Mouse (Mus musculus) forebrain, embryonic 11.5 days (tissue): Measurements from ENCODE around the gene Fam189a2. TPM values are rescaled to one million over a fixed set of nuclear protein-coding genes. Genes with fewer than 3 reads are reported as not detected.

Experiments used
- ATAC-seq: fragments of 200-750 bp; cut with Nextera tagmentation; replicated peaks from 2 replicates; pipeline ENCODE4 v1.8.0; 2017; ENCODE audit warnings: moderate TSS enrichment; ENCODE audit not compliant: low FRiP score
- DNase-seq: peaks from one replicate; pipeline ENCODE4 v3.0.0-alpha.2; 2017; ENCODE audit warnings: low spot score
- H3K27ac ChIP-seq: fragments of 300-500 bp; sonication (generic); 2 replicates; pipeline ENCODE4 v1.5.1; 2014; ENCODE audit warnings: low read depth, low read length
- H3K27me3 ChIP-seq: fragments of 300-500 bp; sonication (generic); 2 replicates; pipeline ENCODE4 v1.6.1; 2014; ENCODE audit warnings: mild to moderate bottlenecking, low read length, mixed read lengths; ENCODE audit not compliant: control insufficient read depth, insufficient read depth
- H3K36me3 ChIP-seq: fragments of 300-500 bp; sonication (generic); 2 replicates; pipeline ENCODE4 v1.6.1; 2014; ENCODE audit warnings: mild to moderate bottlenecking, low read length, moderate library complexity, mixed read lengths; ENCODE audit not compliant: control insufficient read depth, insufficient read depth
- H3K4me1 ChIP-seq: fragments of 300-500 bp; sonication (generic); replicated peaks from 2 replicates; pipeline ENCODE4 v1.6.1; 2014; ENCODE audit warnings: low read length, mixed read lengths; ENCODE audit not compliant: control insufficient read depth, insufficient read depth
- H3K4me2 ChIP-seq: fragments of 300-500 bp; sonication (generic); 2 replicates; pipeline ENCODE4 v1.6.1; 2014; ENCODE audit warnings: low read depth, mild to moderate bottlenecking, low read length, moderate library complexity, mixed read lengths; ENCODE audit not compliant: severe bottlenecking
- H3K4me3 ChIP-seq: fragments of 300-500 bp; sonication (generic); 2 replicates; pipeline ENCODE4 v1.5.1; 2014; ENCODE audit warnings: low read depth, low read length
- H3K9ac ChIP-seq: fragments of 300-500 bp; sonication (generic); 2 replicates; pipeline ENCODE4 v1.6.1; 2014; ENCODE audit warnings: low read length
- H3K9me3 ChIP-seq: fragments of 300-500 bp; sonication (generic); 2 replicates; pipeline ENCODE4 v1.6.1; 2016; ENCODE audit warnings: low read length, mixed read lengths; ENCODE audit not compliant: control insufficient read depth
- WGBS: fragments of 180-500 bp; shearing (Covaris S2); extraction: QIAGEN DNeasy Blood & Tissue Kit; methylation state at CpG from one replicate; pipeline ENCODE4 v1.1.7; 2014; 5-methylcytosine and 5-hydroxymethylcytosine counted together
- polyA plus RNA-seq: library from polyadenylated mRNA; unstranded; fragments of >200 nt; fragmentation: Nextera tagmentation; extraction: Ambion mirVana; gene quantifications from 2 replicates; pipeline ENCODE4 v1.2.1, GENCODE M21; 2014

Gene Fam189a2
- polyA plus RNA-seq, 1 experiment from 2014 or later = 0.44 TPM

- H3K9ac ChIP-seq = no peak overlapping the region
- 85% methylated on average over 6 of the region's 6 CpGs for WGBS
- DNase-seq = no peak
- H3K4me2 ChIP-seq = no peak overlapping the region
- H3K27ac ChIP-seq = no peak overlapping the region
- H3K27me3 ChIP-seq = no peaks in the 10 kb centered on the region
- no peak for ATAC-seq
- no peaks in the 10 kb centered on the region for H3K36me3 ChIP-seq
- H3K9me3 ChIP-seq = no peaks in the 10 kb centered on the region
- H3K4me1 ChIP-seq = peaks cover 11% of the 10 kb centered on the region; the same call in 1 of the 2 replicates
- H3K4me3 ChIP-seq = no peak overlapping the region
Observed at GRCm38 (mm10) chr19:24022301-24022700, 8.5 kb downstream of the Fam189a2 start.

- Histone ChIP-seq H3K4me2 (no peak overlapping the region), H3K4me3 (no peak overlapping the region), H3K36me3 (no peaks in the 10 kb centered on the region), H3K27ac (no peak overlapping the region), H3K9ac (no peak overlapping the region), H3K27me3 (no peaks in the 10 kb centered on the region), H3K9me3 (no peaks in the 10 kb centered on the region), H3K4me1 (peaks cover 17% of the 10 kb centered on the region)
- DNase-seq = no peak
- ATAC-seq = no peak
- 89% methylated on average over 3 of the region's 3 CpGs for WGBS
Observed at GRCm38 (mm10) chr19:24020736-24021135, 10.1 kb downstream of the Fam189a2 start.

GRCm38 (mm10) chr19:24019609-24020008 lies 11.2 kb downstream of the Fam189a2 start:
- no peak for ATAC-seq
- Histone ChIP-seq H3K9me3 (no peaks in the 10 kb centered on the region), H3K36me3 (no peaks in the 10 kb centered on the region), H3K27ac (no peak overlapping the region), H3K4me1 (peaks cover 13% of the 10 kb centered on the region), H3K4me3 (no peak overlapping the region), H3K9ac (no peak overlapping the region), H3K4me2 (no peak overlapping the region), H3K27me3 (no peaks in the 10 kb centered on the region)
- DNase-seq = no peak
- 90% methylated on average over 9 of the region's 9 CpGs for WGBS

- H3K27ac ChIP-seq = no peak overlapping the region
- H3K9me3 ChIP-seq = no peaks in the 10 kb centered on the region
- H3K4me1 ChIP-seq = peaks cover 13% of the 10 kb centered on the region
- no peak for DNase-seq
- no peaks in the 10 kb centered on the region for H3K27me3 ChIP-seq
- no peak for ATAC-seq
- 82% methylated on average over 3 of the region's 3 CpGs for WGBS
- no peak overlapping the region for H3K9ac ChIP-seq
- H3K4me3 ChIP-seq = no peak overlapping the region
- H3K36me3 ChIP-seq = no peaks in the 10 kb centered on the region
- H3K4me2 ChIP-seq = no peak overlapping the region
Observed at GRCm38 (mm10) chr19:24018396-24018795, 12.4 kb downstream of the Fam189a2 start.

GRCm38 (mm10) chr19:24017892-24018291 lies 12.9 kb downstream of the Fam189a2 start:
- Histone ChIP-seq H3K4me1 (peaks cover 13% of the 10 kb centered on the region), H3K4me3 (no peak overlapping the region), H3K27ac (no peak overlapping the region), H3K9me3 (no peaks in the 10 kb centered on the region), H3K36me3 (no peaks in the 10 kb centered on the region), H3K9ac (no peak overlapping the region), H3K4me2 (no peak overlapping the region), H3K27me3 (no peaks in the 10 kb centered on the region)
- ATAC-seq (no peak), DNase-seq (no peak)
- 56% methylated on average over 3 of the region's 3 CpGs for WGBS

DNA sequence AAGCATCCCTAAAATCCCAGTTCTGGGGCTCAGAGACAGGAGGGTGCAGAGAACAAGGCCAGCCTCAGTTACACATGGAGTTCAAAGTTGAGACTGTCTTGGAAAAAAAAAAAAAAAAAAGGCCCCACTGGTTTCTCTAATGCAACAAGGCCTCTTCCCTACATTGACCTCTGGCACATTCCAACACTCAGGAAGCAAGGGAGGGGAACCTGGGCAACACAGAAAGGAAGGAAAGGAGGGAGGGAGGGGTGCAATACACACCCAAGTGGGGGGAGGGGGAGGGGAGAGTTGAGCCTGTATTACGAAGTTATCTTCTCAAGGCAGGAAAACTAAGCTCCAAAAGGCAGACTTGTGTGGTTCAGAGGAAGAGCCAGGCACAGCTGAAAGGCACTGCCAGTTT lies 13.4 kb downstream of the Fam189a2 start:
- Histone ChIP-seq H3K4me2 (no peak overlapping the region), H3K27me3 (no peaks in the 10 kb centered on the region), H3K4me1 (peaks cover 13% of the 10 kb centered on the region), H3K9me3 (no peaks in the 10 kb centered on the region), H3K9ac (no peak overlapping the region), H3K36me3 (no peaks in the 10 kb centered on the region), H3K4me3 (no peak overlapping the region), H3K27ac (no peak overlapping the region; the same call in 1 of the 2 replicates)
- no peak for ATAC-seq
- WGBS = 13% methylated on average over 1 of the region's 1 CpGs
- no peak for DNase-seq

GRCm38 (mm10) chr19:24016706-24017386 lies 14.0 kb downstream of the Fam189a2 start:
- Histone ChIP-seq H3K36me3 (no peaks in the 10 kb centered on the region), H3K9me3 (no peaks in the 10 kb centered on the region), H3K27me3 (no peaks in the 10 kb centered on the region), H3K4me2 (no peak overlapping the region), H3K4me1 (peaks cover 13% of the 10 kb centered on the region), H3K9ac (no peak overlapping the region), H3K27ac (peak overlapping the region; percentile 62), H3K4me3 (no peak overlapping the region)
- WGBS = 10% methylated on average over 3 of the region's 3 CpGs
- ATAC-seq (peak; percentile 83), DNase-seq (peak; percentile 60)

DNA sequence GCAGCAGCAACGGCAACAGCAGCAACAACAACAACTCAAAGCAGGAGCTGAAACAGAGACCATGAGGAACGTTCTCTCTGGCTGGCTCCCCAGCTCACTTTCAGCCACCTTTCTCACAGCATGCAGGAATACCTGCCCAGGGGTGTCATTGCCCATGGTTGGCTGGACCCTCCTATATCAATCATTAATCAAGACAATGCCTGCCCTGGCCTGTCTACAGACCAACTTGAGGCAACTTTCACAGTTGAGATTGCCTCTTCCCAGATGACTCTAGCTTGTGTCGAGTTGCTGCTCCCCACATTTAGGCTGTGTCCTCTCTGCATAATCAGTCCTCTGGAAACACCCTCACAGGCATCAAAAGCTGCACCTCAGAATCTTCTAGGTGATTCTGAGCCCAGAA lies 17.6 kb downstream of the Fam189a2 start:
- WGBS = 82% methylated on average over 3 of the region's 3 CpGs
- Histone ChIP-seq H3K27me3 (no peaks in the 10 kb centered on the region), H3K9ac (no peak overlapping the region), H3K36me3 (no peaks in the 10 kb centered on the region), H3K4me1 (peaks cover 13% of the 10 kb centered on the region), H3K27ac (no peak overlapping the region), H3K9me3 (no peaks in the 10 kb centered on the region), H3K4me3 (no peak overlapping the region), H3K4me2 (no peak overlapping the region)
- DNase-seq = no peak
- no peak for ATAC-seq

DNA sequence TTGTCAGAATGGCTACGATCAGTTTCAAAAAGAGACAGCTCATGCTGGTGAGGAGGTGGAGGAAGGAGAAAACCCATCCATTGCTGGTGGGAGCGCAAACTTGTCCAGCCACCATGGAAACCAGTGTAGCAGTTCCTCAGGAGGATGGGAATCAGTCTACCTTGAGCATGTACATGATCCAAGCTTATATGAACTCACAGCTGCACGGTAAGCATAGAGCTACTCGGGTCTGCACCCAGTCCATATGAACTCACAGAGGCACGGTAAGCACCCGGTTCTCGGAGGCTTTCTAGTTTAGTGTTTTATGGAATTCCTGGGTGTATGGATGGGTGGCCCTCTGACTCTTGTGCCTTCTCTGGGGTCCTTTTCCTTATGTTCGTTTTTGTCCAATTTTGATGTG lies 18.3 kb downstream of the Fam189a2 start:
- no peak for ATAC-seq
- Histone ChIP-seq H3K4me2 (no peak overlapping the region), H3K27ac (no peak overlapping the region), H3K4me1 (peaks cover 10% of the 10 kb centered on the region), H3K9ac (no peak overlapping the region), H3K27me3 (no peaks in the 10 kb centered on the region), H3K9me3 (no peaks in the 10 kb centered on the region), H3K4me3 (no peak overlapping the region), H3K36me3 (no peaks in the 10 kb centered on the region)
- WGBS = 96% methylated on average over 8 of the region's 8 CpGs
- DNase-seq = no peak
